ENCODE assay signal across 11 mouse cellular contexts in genomic region chr9:63147786-63148409, GRCm38 (mm10). TPM values are rescaled to one million over a fixed set of nuclear protein-coding genes. Genes with fewer than 3 reads are reported as not detected.
DNase-seq lines count a peak whose midpoint lies in the region; ATAC-seq and TF ChIP-seq lines count a peak whose summit lies in the region.
"Had no signal": no experiment of that assay in that cellular context is flagged by ENCODE, and none has a peak within 500 bp of the region (broad histone marks: within the 10 kb centered on the region; RNA-seq: fewer than 3 reads in every experiment).

No protein-coding gene starts in this region.

- no peak for TF ChIP-seq EP300 in lung, postnatal 0 days (IDR thresholded peaks at IDR 0.05)

- no peaks in the 10 kb centered on the region for H3K9me3 ChIP-seq in lung, postnatal 0 days (ENCODE audit: low read length)
- H3K9me3 ChIP-seq in forebrain, embryonic 15.5 days = no peaks in the 10 kb centered on the region
- no peaks in the 10 kb centered on the region for H3K9me3 ChIP-seq in limb, embryonic 15.5 days
- no peaks in the 10 kb centered on the region for H3K9me3 ChIP-seq in stomach, embryonic 15.5 days
- H3K9me3 ChIP-seq in heart, embryonic 10.5 days = no peaks in the 10 kb centered on the region

- peaks cover 98% of the 10 kb centered on the region for H3K27me3 ChIP-seq in lung, postnatal 0 days (replicated peaks; ENCODE audit: insufficient read depth, low read length)
- peaks cover 99% of the 10 kb centered on the region for H3K27me3 ChIP-seq in forebrain, embryonic 15.5 days
- H3K27me3 ChIP-seq in limb, embryonic 15.5 days = peaks cover 100% of the 10 kb centered on the region
- peaks cover 100% of the 10 kb centered on the region for H3K27me3 ChIP-seq in stomach, embryonic 15.5 days (replicated peaks)
- H3K27me3 ChIP-seq in heart, embryonic 10.5 days (ENCODE audit: insufficient read depth, poor library complexity, severe bottlenecking) = peaks cover 100% of the 10 kb centered on the region

- H3K9ac ChIP-seq in lung, postnatal 0 days (replicated peaks; ENCODE audit: low read depth) = no peak overlapping the region
- H3K9ac ChIP-seq in forebrain, embryonic 15.5 days (replicated peaks) = no peak overlapping the region
- no peak overlapping the region for H3K9ac ChIP-seq in limb, embryonic 15.5 days
- H3K9ac ChIP-seq in stomach, embryonic 15.5 days = no peak overlapping the region

- H3K4me1 ChIP-seq in lung, postnatal 0 days (ENCODE audit: insufficient read depth, low read depth, low read length) = peaks cover 5% of the 10 kb centered on the region
- peaks cover 67% of the 10 kb centered on the region for H3K4me1 ChIP-seq in forebrain, embryonic 15.5 days
- peaks cover 69% of the 10 kb centered on the region for H3K4me1 ChIP-seq in limb, embryonic 15.5 days
- H3K4me1 ChIP-seq in stomach, embryonic 15.5 days = peaks cover 55% of the 10 kb centered on the region
- peaks cover 71% of the 10 kb centered on the region for H3K4me1 ChIP-seq in heart, embryonic 10.5 days

- H3K4me3 ChIP-seq in lung, postnatal 0 days (ENCODE audit: low read depth, low read length) = 0 out of 2 replicates have a peak overlapping the region, but pooled peaks have one; percentile 38
- H3K4me3 ChIP-seq in forebrain, embryonic 15.5 days = peak overlapping the region; percentile 40; the same call in 1 of the 2 replicates
- peak overlapping the region; percentile 45; the same call in 1 of the 2 replicates for H3K4me3 ChIP-seq in limb, embryonic 15.5 days
- H3K4me3 ChIP-seq in stomach, embryonic 15.5 days (replicated peaks) = no peak overlapping the region
- H3K4me3 ChIP-seq in heart, embryonic 10.5 days = no peak overlapping the region

- ATAC-seq in lung, postnatal 0 days = no peak
- no peak for ATAC-seq in forebrain, embryonic 15.5 days (replicated peaks)
- no peak for ATAC-seq in limb, embryonic 15.5 days (ENCODE audit: insufficient number of reproducible peaks, low FRiP score, low TSS enrichment, low read depth)
- no peak for ATAC-seq in stomach, embryonic 15.5 days (ENCODE audit: insufficient read depth, low FRiP score, low read depth)

- no peak overlapping the region for H3K4me2 ChIP-seq in lung, postnatal 0 days (replicated peaks; ENCODE audit: low read depth, low read length)
- H3K4me2 ChIP-seq in forebrain, embryonic 15.5 days (replicated peaks) = no peak overlapping the region
- peak overlapping the region; percentile 89; the same call in 1 of the 2 replicates for H3K4me2 ChIP-seq in limb, embryonic 15.5 days
- H3K4me2 ChIP-seq in stomach, embryonic 15.5 days = peak overlapping the region; percentile 80

- 1% methylated on average over 14 of the region's 14 CpGs for WGBS in lung, postnatal 0 days
- WGBS in forebrain, embryonic 15.5 days = 2% methylated on average over 14 of the region's 14 CpGs
- WGBS in limb, embryonic 15.5 days = under 1% methylated on average over 14 of the region's 14 CpGs
- WGBS in stomach, embryonic 15.5 days = 2% methylated on average over 14 of the region's 14 CpGs
- under 1% methylated on average over 14 of the region's 14 CpGs for WGBS in heart, embryonic 10.5 days

- no peak overlapping the region for H3K27ac ChIP-seq in lung, postnatal 0 days (ENCODE audit: low read length)
- H3K27ac ChIP-seq in forebrain, embryonic 15.5 days (replicated peaks) = no peak overlapping the region
- no peak overlapping the region for H3K27ac ChIP-seq in limb, embryonic 15.5 days
- no peak overlapping the region for H3K27ac ChIP-seq in stomach, embryonic 15.5 days
- H3K27ac ChIP-seq in heart, embryonic 10.5 days = no peak overlapping the region
- H3K27ac ChIP-seq: macrophage had no signal

- TF ChIP-seq CTCF in lung, postnatal 0 days (IDR thresholded peaks at IDR 0.05) = no peak

- no peak for DNase-seq in lung, postnatal 0 days (ENCODE audit: low spot score)
- no peak for DNase-seq in lung, postnatal 36 days
- no peak for DNase-seq in urinary bladder, postnatal 10 days (ENCODE audit: low spot score)
- no peak for DNase-seq in kidney, adult 9 months
- no peak for DNase-seq in heart, embryonic 10.5 days (ENCODE audit: low spot score)
- DNase-seq: kidney, postnatal 14 days had no signal

- H3K36me3 ChIP-seq in lung, postnatal 0 days (ENCODE audit: insufficient read depth, low read length) = no peaks in the 10 kb centered on the region
- no peaks in the 10 kb centered on the region for H3K36me3 ChIP-seq in forebrain, embryonic 15.5 days
- no peaks in the 10 kb centered on the region for H3K36me3 ChIP-seq in limb, embryonic 15.5 days
- no peaks in the 10 kb centered on the region for H3K36me3 ChIP-seq in stomach, embryonic 15.5 days
- no peaks in the 10 kb centered on the region for H3K36me3 ChIP-seq in heart, embryonic 10.5 days

RNA-seq across cellular contexts. Expression of gene Skor1, which starts 0.9 kb away (rescaled TPM):
- 0.04 TPM in 1 of 2 replicates, not detected in the other for polyA plus RNA-seq in lung, postnatal 0 days (2015; fragmentation: Nextera tagmentation; extraction: Ambion mirVana)
- polyA plus RNA-seq in forebrain, embryonic 15.5 days (2015; fragmentation: Nextera tagmentation; extraction: Ambion mirVana) = 0.36 and 0.61 TPM in 2 replicates
- polyA plus RNA-seq in limb, embryonic 15.5 days (2015; fragmentation: Nextera tagmentation; extraction: Ambion mirVana) = 0.04 TPM in 1 of 2 replicates, not detected in the other
- 0.05 TPM in 1 of 2 replicates, not detected in the other for polyA plus RNA-seq in stomach, embryonic 15.5 days (2015; fragmentation: Nextera tagmentation; extraction: Ambion mirVana)
- 0.06 TPM in 1 of 2 replicates, not detected in the other for polyA plus RNA-seq in heart, embryonic 10.5 days (2016; fragmentation: Nextera tagmentation; extraction: Ambion mirVana)
- polyA plus RNA-seq: heart, embryonic 16.5 days had no signal

Comparison
In these comparisons a context has a peak if more than half of its experiments do, and no peak if none do; other contexts are left out.
1. H3K4me2 ChIP-seq: peak in limb, embryonic 15.5 days (single experiment) and stomach, embryonic 15.5 days (single experiment); none in lung, postnatal 0 days (single experiment) and forebrain, embryonic 15.5 days (single experiment).
2. H3K4me3 ChIP-seq: peak in lung, postnatal 0 days (single experiment), forebrain, embryonic 15.5 days (single experiment) and limb, embryonic 15.5 days (single experiment); none in stomach, embryonic 15.5 days (single experiment) and heart, embryonic 10.5 days (single experiment).